Mouse (Mus musculus) adipocyte (in vitro differentiated cells): Measurements from ENCODE around the gene Rnf213.

Source experiments
- DNase-seq: peaks from one replicate; pipeline ENCODE4 v3.0.0-alpha.2; 2016; ENCODE audit warnings: low spot score

Rnf213 gene

GRCm38 (mm10) chr11:119435880-119436872 lies 43.3 kb downstream of the Rnf213 start:
- peak; percentile 4 for DNase-seq

- DNase-seq = no peak
These were observed 45.9 kb downstream of the Rnf213 start for GRCm38 (mm10) chr11:119438776-119439175.

GRCm38 (mm10) chr11:119442199-119442598 lies 49.3 kb downstream of the Rnf213 start:
- peak; percentile 18 for DNase-seq

GRCm38 (mm10) chr11:119443442-119443841 lies 50.5 kb downstream of the Rnf213 start:
- DNase-seq = no peak

- no peak for DNase-seq
These were observed 63.2 kb downstream of the Rnf213 start for GRCm38 (mm10) chr11:119456097-119456496.

- DNase-seq = no peak
These were observed 85.0 kb downstream of the Rnf213 start for GRCm38 (mm10) chr11:119477876-119478275.

GRCm38 (mm10) chr11:119490861-119491689 lies 98.2 kb downstream of the Rnf213 start, which contains the start of gene Endov:
Endov (plus strand) TSS chr11:119491347.
- peak; percentile 97 for DNase-seq

- no peak for DNase-seq
These were observed 98.8 kb downstream of the Rnf213 start for GRCm38 (mm10) chr11:119491690-119492087.

- DNase-seq = peak; percentile 18
These were observed 99.9 kb downstream of the Rnf213 start for GRCm38 (mm10) chr11:119492830-119493229.

GRCm38 (mm10) chr11:119493516-119493915 lies 100.6 kb downstream of the Rnf213 start:
- no peak for DNase-seq

- no peak for DNase-seq
These were observed 103.2 kb downstream of the Rnf213 start for GRCm38 (mm10) chr11:119496147-119496546.

GRCm38 (mm10) chr11:119497451-119497850 lies 104.6 kb downstream of the Rnf213 start:
- no peak for DNase-seq

GRCm38 (mm10) chr11:119499297-119499696 lies 106.4 kb downstream of the Rnf213 start:
- no peak for DNase-seq

- no peak for DNase-seq
These were observed 107.1 kb downstream of the Rnf213 start for GRCm38 (mm10) chr11:119500011-119500410.

GRCm38 (mm10) chr11:119503675-119504074 lies 110.8 kb downstream of the Rnf213 start:
- peak; percentile 74 for DNase-seq

- DNase-seq = no peak
These were observed 113.5 kb downstream of the Rnf213 start for GRCm38 (mm10) chr11:119506386-119506785.

GRCm38 (mm10) chr11:119507772-119508171 lies 114.9 kb downstream of the Rnf213 start:
- no peak for DNase-seq

- DNase-seq = no peak
These were observed 116.4 kb downstream of the Rnf213 start for GRCm38 (mm10) chr11:119509165-119509776.

GRCm38 (mm10) chr11:119513038-119513659 lies 120.2 kb downstream of the Rnf213 start:
- DNase-seq = no peak

- no peak for DNase-seq
These were observed 121.4 kb downstream of the Rnf213 start for GRCm38 (mm10) chr11:119514108-119514860.
